Mouse (Mus musculus): Measurements from ENCODE around the gene Sp8.

Sp8 gene

GRCm38 (mm10) chr12:118849203-118849861, 3.2 kb downstream of the Sp8 start:
- no peak for DNase-seq (ENCODE audit: low read depth)

DNA sequence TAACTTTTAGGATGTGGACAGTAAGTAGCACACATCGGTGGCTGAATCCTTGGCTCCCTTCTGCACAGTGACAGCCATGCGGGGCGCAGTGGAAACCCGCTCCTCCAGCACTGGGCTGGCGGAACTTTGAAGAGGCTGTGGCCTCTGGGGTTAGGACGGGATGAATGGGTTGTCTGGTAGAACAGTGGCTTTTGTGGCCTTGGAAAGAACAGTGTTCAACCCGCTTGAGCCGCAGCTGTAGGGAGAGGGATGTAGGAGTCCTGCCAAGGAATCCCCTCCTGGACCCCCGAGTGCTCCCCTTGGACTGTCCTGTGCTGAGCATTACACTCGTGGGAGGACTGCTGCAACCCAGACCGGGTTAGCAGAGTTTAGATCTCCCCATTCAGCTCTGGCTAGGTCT, 3.9 kb downstream of the Sp8 start:
- DNase-seq (ENCODE audit: low read depth), result no peak

DNA sequence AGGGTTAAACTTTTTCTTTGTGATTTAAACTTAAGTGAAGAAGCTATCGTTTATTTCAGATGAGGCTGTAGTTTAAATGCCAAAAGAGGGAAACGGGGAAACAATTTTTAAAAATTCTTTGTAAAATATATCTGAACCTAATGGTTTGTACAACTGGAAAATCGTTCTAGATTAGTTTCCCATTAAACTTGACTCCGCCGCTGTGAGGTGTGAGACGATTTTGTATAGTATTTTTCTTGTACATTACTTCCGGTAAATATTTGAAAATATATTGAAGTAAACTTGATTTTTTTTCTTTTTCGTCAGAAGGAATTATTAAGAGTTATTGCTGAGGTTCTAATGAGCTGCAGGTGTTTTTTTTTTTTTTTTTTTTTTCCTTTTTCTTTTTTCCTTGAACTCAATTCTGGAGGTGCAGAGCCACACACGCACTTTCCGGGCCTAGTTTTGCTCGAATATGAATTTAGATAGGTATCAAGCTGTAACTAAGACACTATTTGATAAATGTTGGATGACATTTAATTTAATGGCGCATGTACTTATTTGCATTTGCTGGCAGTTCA, 4.8 kb downstream of the Sp8 start:
- no peak for DNase-seq (ENCODE audit: low read depth)

GRCm38 (mm10) chr12:118853331-118853730, 7.2 kb downstream of the Sp8 start:
- DNase-seq (ENCODE audit: low read depth), result no peak

DNA sequence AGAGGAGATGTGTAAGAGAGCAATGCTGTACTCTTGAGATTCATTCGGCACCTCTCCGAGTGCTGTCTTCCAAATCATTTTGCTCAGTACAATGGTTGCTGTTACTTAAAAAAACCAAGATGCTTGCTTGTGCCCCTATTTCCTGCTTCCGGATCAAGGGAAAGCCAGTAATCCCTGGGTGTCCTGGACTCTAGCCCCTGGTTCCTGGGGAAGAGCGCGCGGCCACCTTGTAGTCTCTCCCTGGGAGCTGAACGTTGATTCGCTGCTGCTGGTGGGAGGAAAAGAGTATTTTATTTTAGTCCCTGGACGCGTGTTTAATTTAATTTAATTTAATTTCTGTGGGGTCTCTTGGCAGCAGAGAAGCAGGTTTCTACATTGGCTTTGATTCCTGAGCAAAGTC, 8.3 kb downstream of the Sp8 start:
- DNase-seq (ENCODE audit: low read depth), result no peak

DNA sequence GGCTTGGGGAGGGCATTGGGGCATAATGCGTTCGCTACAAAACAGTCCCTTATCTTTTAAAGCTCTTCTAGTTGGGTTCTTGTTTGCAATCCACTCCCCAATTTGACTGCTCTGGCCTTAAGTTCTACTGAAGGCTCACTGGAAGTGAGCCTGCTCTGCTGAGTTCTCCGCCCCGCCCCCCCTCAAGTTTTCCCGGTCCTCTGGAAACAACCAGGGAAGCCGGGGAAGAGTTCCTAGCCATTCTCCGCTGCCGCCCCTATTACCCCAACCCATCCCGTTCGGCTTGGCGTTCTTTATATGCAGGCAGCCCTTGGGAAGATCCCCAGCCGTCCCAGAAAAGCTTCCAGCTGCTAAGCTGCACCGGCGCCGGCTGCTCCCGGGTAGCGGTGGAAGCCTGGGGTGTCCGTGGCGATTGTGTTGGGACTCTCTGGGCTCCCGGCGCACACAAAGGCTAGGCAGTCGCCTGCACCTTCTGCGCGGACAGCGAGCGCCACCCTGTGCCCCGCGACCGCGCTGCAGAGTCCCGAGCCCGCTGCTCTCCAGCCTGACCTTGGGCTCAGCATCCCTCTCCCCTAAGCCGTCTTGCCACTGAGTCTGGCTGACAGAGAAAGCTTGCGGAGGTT, 8.8 kb downstream of the Sp8 start:
- no peak for DNase-seq (ENCODE audit: low read depth)

- no peak for DNase-seq (ENCODE audit: low read depth)
Measured at GRCm38 (mm10) chr12:118856151-118856550, 10.0 kb downstream of the Sp8 start.

DNA sequence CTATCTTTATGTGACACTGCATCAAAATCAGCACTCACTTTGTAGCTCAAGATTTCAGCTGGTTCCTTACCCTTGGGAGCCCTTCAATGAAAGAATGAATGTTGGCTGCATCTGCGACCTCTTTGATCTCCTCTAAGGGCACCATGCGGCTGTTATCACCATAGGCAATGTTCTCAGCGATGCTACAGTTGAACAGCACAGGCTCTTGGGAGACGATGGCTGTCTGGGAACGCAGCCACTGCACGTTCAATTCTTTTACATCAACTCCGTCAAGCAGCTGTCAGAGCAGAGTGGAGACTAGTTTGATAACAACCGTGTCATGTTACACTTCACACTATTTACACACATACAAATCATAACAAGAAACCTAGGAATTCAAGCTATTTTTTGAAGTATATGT, 26.5 kb downstream of the Sp8 start:
- no peak for DNase-seq (ENCODE audit: low read depth)

DNA sequence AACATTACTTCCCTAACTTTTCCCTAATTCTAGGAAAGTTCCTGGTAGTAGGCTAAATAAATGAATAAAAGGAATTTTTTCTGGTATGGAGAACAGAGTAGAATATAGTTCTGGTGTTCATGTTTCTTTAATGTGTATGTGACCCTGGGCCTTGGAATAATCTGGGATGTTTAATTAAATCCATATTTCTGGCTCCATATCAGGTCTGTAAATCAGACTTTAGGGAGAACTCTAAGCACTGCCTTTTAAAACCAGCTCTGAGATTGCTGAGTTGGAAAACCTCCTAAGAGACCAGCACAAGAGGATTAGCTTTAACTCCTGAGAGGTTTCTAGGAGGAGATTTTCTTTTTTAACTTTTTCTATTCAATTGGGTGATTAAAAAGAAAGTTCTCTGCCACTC, 36.7 kb downstream of the Sp8 start:
- DNase-seq (ENCODE audit: low read depth), result no peak

GRCm38 (mm10) chr12:118887964-118888363, 41.8 kb downstream of the Sp8 start:
- no peak for DNase-seq (ENCODE audit: low read depth)

Measured in c-Kit-positive CD71-positive TER-119-negative erythroid progenitor cells, embryonic 14.5 days (primary cell).